Mouse (Mus musculus) brain, embryonic 14.5 days (tissue): ENCODE data around the gene Slc10a6.

Experiments
- CTCF ChIP-seq: fragments of 200-500 bp; IDR thresholded peaks from 2 replicates; pipeline ENCODE4 v1.5.1; 2012; ENCODE audit warnings: inconsistent platforms, mild to moderate bottlenecking, moderate library complexity, borderline replicate concordance; ENCODE audit not compliant: insufficient read depth, insufficient read length; ENCODE audit errors: extremely low read depth
- POLR2A ChIP-seq: fragments of 200-500 bp; IDR thresholded peaks from 2 replicates; pipeline ENCODE4 v1.6.1; 2012; ENCODE audit warnings: mild to moderate bottlenecking, inconsistent platforms, borderline replicate concordance; ENCODE audit not compliant: poor library complexity, insufficient read depth, insufficient read length, severe bottlenecking; ENCODE audit errors: extremely low read depth

GRCm38 (mm10) chr5:103597604-103598003 is 31.6 kb downstream of the Slc10a6 start:
- no peak for TF ChIP-seq POLR2A
- no peak for TF ChIP-seq CTCF
